Mouse (Mus musculus) cortical plate, adult 2 months (tissue): Measurements from ENCODE around the gene Pfkfb4.

Source experiments
- CTCF ChIP-seq: fragments of 200-500 bp; IDR thresholded peaks from 2 replicates; pipeline ENCODE4 v1.5.1; 2011; ENCODE audit warnings: mild to moderate bottlenecking, control low read depth, low read length; ENCODE audit not compliant: insufficient read depth; ENCODE audit errors: extremely low read depth
- POLR2A ChIP-seq: fragments of 200-500 bp; IDR thresholded peaks from 2 replicates; pipeline ENCODE4 v1.6.1; 2011; ENCODE audit warnings: mild to moderate bottlenecking, low read length, control low read depth; ENCODE audit not compliant: insufficient read depth; ENCODE audit errors: extremely low read depth

- TF ChIP-seq CTCF (no peak), POLR2A (no peak)
These were observed 40.1 kb downstream of the Pfkfb4 start for GRCm38 (mm10) chr9:109031686-109032085.
